Mouse (Mus musculus): ENCODE data around the gene Gm19426.

DNA sequence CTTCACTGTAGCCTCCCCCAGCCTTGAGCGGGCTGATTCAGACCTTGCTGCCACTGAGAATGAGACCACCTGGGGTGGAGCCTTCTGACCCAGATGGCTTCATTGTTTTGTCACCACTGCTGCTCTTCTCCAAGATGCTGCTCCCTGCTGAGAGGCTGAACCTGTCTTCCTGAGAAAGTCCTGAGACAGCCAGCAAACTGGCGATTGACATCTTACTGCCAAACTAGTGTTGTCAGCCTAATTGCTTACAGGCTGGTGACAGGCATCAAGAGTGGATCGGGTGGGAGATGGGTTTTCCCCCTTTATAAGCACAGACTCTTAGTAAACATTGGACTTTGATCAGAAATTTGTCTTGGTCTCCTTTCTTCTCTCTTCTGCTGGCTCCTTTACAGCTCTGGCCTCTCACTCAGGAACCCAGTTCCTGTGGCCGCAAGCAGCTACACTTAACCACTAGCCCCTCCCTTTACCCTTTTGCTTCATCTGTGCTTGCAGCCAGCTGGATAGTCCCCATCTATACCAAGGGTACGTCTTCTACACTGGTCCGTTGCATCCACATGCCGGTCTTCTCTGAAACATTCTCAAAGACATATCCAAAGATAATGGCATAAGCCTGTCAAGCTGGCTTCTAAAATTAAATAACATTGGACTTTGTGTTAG is 13.7 kb upstream of the Gm19426 start:
- no peak for TF ChIP-seq CTCF (IDR thresholded peaks at IDR 0.05; ENCODE audit: low read depth)
- TF ChIP-seq EP300 (IDR thresholded peaks at IDR 0.05; ENCODE audit: low read depth) = no peak
